Mouse (Mus musculus) CH12.LX (cell line): Measurements from ENCODE around the gene Olfr224. TPM values are rescaled to one million over a fixed set of nuclear protein-coding genes. Genes with fewer than 3 reads are reported as not detected.

Experiments
- DNase-seq: peaks from one replicate; pipeline ENCODE4 v3.0.0-alpha.2; 2013; ENCODE audit errors: extremely low read depth
- H3K27ac ChIP-seq: 2 replicates; pipeline ENCODE4 v1.5.1; 2012; ENCODE audit warnings: low read depth, mild to moderate bottlenecking, control low read depth, moderate library complexity; ENCODE audit not compliant: insufficient read depth
- H3K27me3 ChIP-seq: replicated peaks from 2 replicates; pipeline ENCODE3; 2012; ENCODE audit warnings: inconsistent platforms
- H3K36me3 ChIP-seq, 2 experiments: replicated peaks in 1 of 2; 2 replicates each; pipeline versions ENCODE3 to v1.6.1; 2012; ENCODE audit warnings: inconsistent platforms in 1 of 2, low read length in 1 of 2, mild to moderate bottlenecking in 1 of 2, mixed read lengths in 1 of 2, moderate library complexity in 1 of 2; ENCODE audit not compliant: control insufficient read depth in 1 of 2, insufficient read depth in 1 of 2
- H3K4me1 ChIP-seq, 2 experiments: 2 replicates each; pipeline ENCODE4 v1.6.1; 2012; ENCODE audit warnings: inconsistent platforms in 1 of 2, moderate library complexity in 1 of 2; ENCODE audit not compliant: insufficient read depth in 2 of 2, control insufficient read depth in 1 of 2
- H3K4me2 ChIP-seq: 2 replicates; pipeline ENCODE4 v1.6.1; 2012; ENCODE audit warnings: low read depth, mild to moderate bottlenecking, control low read depth; ENCODE audit not compliant: poor library complexity, insufficient read depth, severe bottlenecking
- H3K4me3 ChIP-seq, 3 experiments: fragments of 150-350 bp in 1 of 3; sonication (generic) in 1 of 3; replicated peaks in 1 of 3; 2 replicates each; pipeline versions ENCODE3 to v1.5.1; 2011 to 2012; ENCODE audit warnings: low read depth in 2 of 3, low read length in 2 of 3, mild to moderate bottlenecking in 2 of 3, moderate library complexity in 2 of 3, control low read depth in 1 of 3, improper control_type of control experiment in 1 of 3, inconsistent platforms in 1 of 3, mixed read lengths in 1 of 3; ENCODE audit not compliant: poor library complexity in 1 of 3
- H3K79me2 ChIP-seq: replicated peaks from 2 replicates; pipeline ENCODE4 v1.6.1; 2012; ENCODE audit warnings: mild to moderate bottlenecking, moderate library complexity; ENCODE audit not compliant: control insufficient read depth, poor library complexity, insufficient read depth, severe bottlenecking; ENCODE audit errors: extremely low read depth
- H3K9ac ChIP-seq: 2 replicates; pipeline ENCODE4 v1.6.1; 2012; ENCODE audit warnings: low read depth, mild to moderate bottlenecking, control low read depth, moderate library complexity; ENCODE audit not compliant: insufficient read depth
- H3K9me3 ChIP-seq: replicated peaks from 2 replicates; pipeline ENCODE3; 2012; ENCODE audit warnings: low read length, inconsistent platforms, mixed read lengths
- CHD2 ChIP-seq: IDR thresholded peaks from 2 replicates; pipeline ENCODE4 v1.6.1; 2011; ENCODE audit warnings: low read length, improper control_type of control experiment
- CTCF ChIP-seq, 2 experiments: IDR thresholded peaks in 1 of 2; conservative IDR thresholded peaks in 1 of 2; 2 replicates each; pipeline ENCODE4 v1.5.1; 2011 to 2012; ENCODE audit warnings: low read depth in 2 of 2, low read length in 2 of 2, improper control_type of control experiment in 1 of 2, inconsistent platforms in 1 of 2, mild to moderate bottlenecking in 1 of 2, moderate library complexity in 1 of 2
- ELF1 ChIP-seq: IDR thresholded peaks from 2 replicates; pipeline ENCODE4 v1.6.1; 2014; ENCODE audit warnings: low read depth, mild to moderate bottlenecking, inconsistent platforms, low read length, improper control_type of control experiment
- EP300 ChIP-seq: IDR thresholded peaks from 2 replicates; pipeline ENCODE4 v1.6.1; 2011; ENCODE audit warnings: low read length, improper control_type of control experiment
- ETS1 ChIP-seq: conservative IDR thresholded peaks from 2 replicates; pipeline ENCODE4 v1.6.1; 2012; ENCODE audit warnings: low read depth, mild to moderate bottlenecking, inconsistent platforms, low read length, improper control_type of control experiment, moderate library complexity
- IRF4 ChIP-seq: IDR thresholded peaks from 2 replicates; pipeline ENCODE4 v1.6.1; 2014; ENCODE audit warnings: low read depth, mild to moderate bottlenecking, inconsistent platforms, low read length, improper control_type of control experiment
- MXI1 ChIP-seq: IDR thresholded peaks from 2 replicates; pipeline ENCODE4 v1.6.1; 2011; ENCODE audit warnings: mild to moderate bottlenecking, low read depth, low read length, improper control_type of control experiment
- MYC ChIP-seq: IDR thresholded peaks from 2 replicates; pipeline ENCODE4 v1.6.1; 2011; ENCODE audit warnings: low read depth, mild to moderate bottlenecking, improper control_type of control experiment, low read length
- NELFE ChIP-seq: IDR thresholded peaks from 2 replicates; pipeline ENCODE4 v1.6.1; 2011; ENCODE audit warnings: low read depth, low read length, improper control_type of control experiment
- NRF1 ChIP-seq: IDR thresholded peaks from 2 replicates; pipeline ENCODE4 v1.6.1; 2014; ENCODE audit warnings: low read depth, mild to moderate bottlenecking, inconsistent platforms, low read length, improper control_type of control experiment, moderate library complexity
- PAX5 ChIP-seq: IDR thresholded peaks from 2 replicates; pipeline ENCODE4 v1.6.1; 2012; ENCODE audit warnings: low read length, inconsistent platforms, mixed read lengths
- POLR2A ChIP-seq: IDR thresholded peaks from 2 replicates; pipeline ENCODE4 v1.6.1; 2011; ENCODE audit warnings: low read depth, mild to moderate bottlenecking, improper control_type of control experiment, low read length
- POLR2AphosphoS2 ChIP-seq: IDR thresholded peaks from 2 replicates; pipeline ENCODE4 v1.6.1; 2011; ENCODE audit warnings: low read depth, low read length, improper control_type of control experiment
- RAD21 ChIP-seq: IDR thresholded peaks from 2 replicates; pipeline ENCODE4 v1.6.1; 2011; ENCODE audit warnings: low read depth, mild to moderate bottlenecking, low read length, improper control_type of control experiment, moderate library complexity
- RCOR1 ChIP-seq: conservative IDR thresholded peaks from 2 replicates; pipeline ENCODE4 v1.6.1; 2012; ENCODE audit warnings: low read depth, mild to moderate bottlenecking, inconsistent platforms, low read length, improper control_type of control experiment
- SMC3 ChIP-seq: IDR thresholded peaks from 2 replicates; pipeline ENCODE4 v1.6.1; 2011; ENCODE audit warnings: low read depth, low read length, improper control_type of control experiment
- UBTF ChIP-seq: IDR thresholded peaks from 2 replicates; pipeline ENCODE4 v1.6.1; 2012; ENCODE audit warnings: low read depth, mild to moderate bottlenecking, inconsistent platforms, low read length, improper control_type of control experiment, moderate library complexity
- USF2 ChIP-seq: conservative IDR thresholded peaks from 2 replicates; pipeline ENCODE4 v1.6.1; 2011; ENCODE audit warnings: low read depth, low read length, improper control_type of control experiment
- ZKSCAN1 ChIP-seq: IDR thresholded peaks from 2 replicates; pipeline ENCODE4 v1.6.1; 2012; ENCODE audit warnings: low read depth, inconsistent platforms, low read length, improper control_type of control experiment, borderline replicate concordance
- ZMIZ1 ChIP-seq: IDR thresholded peaks from 2 replicates; pipeline ENCODE4 v1.6.1; 2012; ENCODE audit warnings: low read depth, mild to moderate bottlenecking, inconsistent platforms, low read length, improper control_type of control experiment
- dilution Hi-C: fragments of 300-500 bp; cut with MboI; formaldehyde crosslinking; loops from 2 replicates; pipeline ENCODE4 v1.14.3; 2020; ENCODE audit warnings: low sequenced_read_pairs; ENCODE audit not compliant: extremely low pct_unique_long_range_greater_than_20kb, extremely low pct_ligation_motif_present
- in situ Hi-C: fragments of 300-500 bp; cut with MboI; formaldehyde crosslinking; loops from 3 replicates; pipeline ENCODE4 v1.14.3; 2019; ENCODE audit warnings: low sequenced_read_pairs, low pct_ligation_motif_present, low pct_unique_long_range_greater_than_20kb, mixed read lengths
- polyA plus RNA-seq: library from polyadenylated mRNA; unstranded; fragments of >175 nt; gene quantifications from 2 replicates; pipeline ENCODE4 v1.2.1, GENCODE M21; 2012; ENCODE audit warnings: low read depth; ENCODE audit not compliant: insufficient read length
- total RNA-seq, 2 experiments: library from RNA; depleted of rRNA; stranded (reverse); fragments of 300-350 nt in 1 of 2; fragments of >200 nt in 1 of 2; gene quantifications; 2 replicates each; pipeline ENCODE4 v1.2.3; 2012 to 2014

The Olfr224 gene
- total and polyA plus RNA-seq, 3 experiments = not detected

- in situ Hi-C loops (no loop called here), dilution Hi-C loops (no loop called here)
- no peak for DNase-seq
- no peaks in the 10 kb centered on the region for H3K36me3 ChIP-seq
- H3K4me3 ChIP-seq = no peak overlapping the region
- no peak overlapping the region for H3K4me2 ChIP-seq
- no peaks in the 10 kb centered on the region for H3K9me3 ChIP-seq
- H3K4me1 ChIP-seq = no peaks in the 10 kb centered on the region
- H3K27me3 ChIP-seq = peaks cover 85% of the 10 kb centered on the region
- no peaks in the 10 kb centered on the region for H3K79me2 ChIP-seq
- no peak overlapping the region for H3K9ac ChIP-seq
- H3K27ac ChIP-seq = no peak overlapping the region
- TF ChIP-seq USF2 = no peak
- no peak for TF ChIP-seq NRF1
- no peak for TF ChIP-seq POLR2AphosphoS2
- no peak for TF ChIP-seq ZKSCAN1
- no peak for TF ChIP-seq MYC
- no peak for TF ChIP-seq MXI1
- TF ChIP-seq EP300 = no peak
- no peak for TF ChIP-seq ZMIZ1
- no peak for TF ChIP-seq RAD21
- TF ChIP-seq RCOR1 = no peak
- TF ChIP-seq POLR2A = no peak
- TF ChIP-seq ETS1 = no peak
- TF ChIP-seq CHD2 = no peak
- no peak for TF ChIP-seq IRF4
- TF ChIP-seq UBTF = no peak
- no peak for TF ChIP-seq CTCF (conservative IDR thresholded peaks at IDR 0.05 in 1 of 2, IDR thresholded peaks at IDR 0.05 in 1 of 2; ENCODE audit: low read depth in 2 of 2, low read length in 2 of 2)
- TF ChIP-seq SMC3 = no peak
- TF ChIP-seq, all 38 proteins: peak for 0
Measured at GRCm38 (mm10) chr11:58605228-58605627, 34.9 kb upstream of the Olfr224 start.

- no peak overlapping the region for H3K4me2 ChIP-seq
- no peaks in the 10 kb centered on the region for H3K9me3 ChIP-seq
- peaks cover 84% of the 10 kb centered on the region for H3K27me3 ChIP-seq
- no peak for DNase-seq
- no peak overlapping the region for H3K4me3 ChIP-seq
- in situ Hi-C loops = no loop called here
- no peak overlapping the region for H3K9ac ChIP-seq
- no peaks in the 10 kb centered on the region for H3K79me2 ChIP-seq
- no peaks in the 10 kb centered on the region for H3K36me3 ChIP-seq
- TF ChIP-seq PAX5 (no peak), CTCF (conservative IDR thresholded peaks at IDR 0.05 in 1 of 2, IDR thresholded peaks at IDR 0.05 in 1 of 2; ENCODE audit: low read depth in 2 of 2, low read length in 2 of 2) (no peak), ELF1 (no peak), MYC (no peak), IRF4 (no peak), NELFE (no peak)
- dilution Hi-C loops = no loop called here
- no peak overlapping the region for H3K27ac ChIP-seq
- no peaks in the 10 kb centered on the region for H3K4me1 ChIP-seq
Measured at GRCm38 (mm10) chr11:58604688-58605087, 34.3 kb upstream of the Olfr224 start.
